Mouse (Mus musculus) forebrain, embryonic 11.5 days (tissue): ENCODE data around the gene Nfkbil1. TPM values are rescaled to one million over a fixed set of nuclear protein-coding genes. Genes with fewer than 3 reads are reported as not detected.

Experiments used
- ATAC-seq: fragments of 200-750 bp; cut with Nextera tagmentation; replicated peaks from 2 replicates; pipeline ENCODE4 v1.8.0; 2017; ENCODE audit warnings: moderate TSS enrichment; ENCODE audit not compliant: low FRiP score
- DNase-seq: peaks from one replicate; pipeline ENCODE4 v3.0.0-alpha.2; 2017; ENCODE audit warnings: low spot score
- H3K27ac ChIP-seq: fragments of 300-500 bp; sonication (generic); 2 replicates; pipeline ENCODE4 v1.5.1; 2014; ENCODE audit warnings: low read depth, low read length
- H3K27me3 ChIP-seq: fragments of 300-500 bp; sonication (generic); 2 replicates; pipeline ENCODE4 v1.6.1; 2014; ENCODE audit warnings: mild to moderate bottlenecking, low read length, mixed read lengths; ENCODE audit not compliant: control insufficient read depth, insufficient read depth
- H3K36me3 ChIP-seq: fragments of 300-500 bp; sonication (generic); 2 replicates; pipeline ENCODE4 v1.6.1; 2014; ENCODE audit warnings: mild to moderate bottlenecking, low read length, moderate library complexity, mixed read lengths; ENCODE audit not compliant: control insufficient read depth, insufficient read depth
- H3K4me1 ChIP-seq: fragments of 300-500 bp; sonication (generic); replicated peaks from 2 replicates; pipeline ENCODE4 v1.6.1; 2014; ENCODE audit warnings: low read length, mixed read lengths; ENCODE audit not compliant: control insufficient read depth, insufficient read depth
- H3K4me2 ChIP-seq: fragments of 300-500 bp; sonication (generic); 2 replicates; pipeline ENCODE4 v1.6.1; 2014; ENCODE audit warnings: low read depth, mild to moderate bottlenecking, low read length, moderate library complexity, mixed read lengths; ENCODE audit not compliant: severe bottlenecking
- H3K4me3 ChIP-seq: fragments of 300-500 bp; sonication (generic); 2 replicates; pipeline ENCODE4 v1.5.1; 2014; ENCODE audit warnings: low read depth, low read length
- H3K9ac ChIP-seq: fragments of 300-500 bp; sonication (generic); 2 replicates; pipeline ENCODE4 v1.6.1; 2014; ENCODE audit warnings: low read length
- H3K9me3 ChIP-seq: fragments of 300-500 bp; sonication (generic); 2 replicates; pipeline ENCODE4 v1.6.1; 2016; ENCODE audit warnings: low read length, mixed read lengths; ENCODE audit not compliant: control insufficient read depth
- WGBS: fragments of 180-500 bp; shearing (Covaris S2); extraction: QIAGEN DNeasy Blood & Tissue Kit; methylation state at CpG from one replicate; pipeline ENCODE4 v1.1.7; 2014; 5-methylcytosine and 5-hydroxymethylcytosine counted together
- polyA plus RNA-seq: library from polyadenylated mRNA; unstranded; fragments of >200 nt; fragmentation: Nextera tagmentation; extraction: Ambion mirVana; gene quantifications from 2 replicates; pipeline ENCODE4 v1.2.1, GENCODE M21; 2014

Gene Nfkbil1
- polyA plus RNA-seq, 1 experiment from 2014 or later: 4.3 TPM

GRCm38 (mm10) chr17:35242015-35242941 is 6.7 kb upstream of the Nfkbil1 start:
- H3K4me2 ChIP-seq: peak overlapping the region; percentile 96
- H3K9ac ChIP-seq: peak overlapping the region; percentile 99
- ATAC-seq: peak; percentile 29
- no peaks in the 10 kb centered on the region for H3K27me3 ChIP-seq
- H3K27ac ChIP-seq: peak overlapping the region; percentile 93
- peak overlapping the region; percentile 84 for H3K4me3 ChIP-seq
- peaks cover 28% of the 10 kb centered on the region for H3K36me3 ChIP-seq
- H3K4me1 ChIP-seq: peaks cover 26% of the 10 kb centered on the region
- under 1% methylated on average over 53 of the region's 55 CpGs for WGBS
- DNase-seq: peak; percentile 76
- no peaks in the 10 kb centered on the region for H3K9me3 ChIP-seq

GRCm38 (mm10) chr17:35241305-35242014 is 5.9 kb upstream of the Nfkbil1 start, which contains the start of gene Ddx39b:
Gene Ddx39b, plus strand, starts transcription at chr17:35241746.
- H3K36me3 ChIP-seq: peaks cover 20% of the 10 kb centered on the region
- H3K9ac ChIP-seq: peak within 1 kb of the TSS; percentile 99
- H3K4me1 ChIP-seq: peaks cover 26% of the 10 kb centered on the region
- peak; percentile 90 for ATAC-seq
- peak; percentile 97 for DNase-seq
- H3K9me3 ChIP-seq: no peaks in the 10 kb centered on the region
- no peaks in the 10 kb centered on the region for H3K27me3 ChIP-seq
- H3K4me2 ChIP-seq: peak within 1 kb of the TSS; percentile 96
- H3K4me3 ChIP-seq: peak within 1 kb of the TSS; percentile 84
- peak within 1 kb of the TSS; percentile 93 for H3K27ac ChIP-seq
- under 1% methylated on average over 69 of the region's 69 CpGs for WGBS

GRCm38 (mm10) chr17:35240384-35241304 is 5.1 kb upstream of the Nfkbil1 start:
- peak overlapping the region; percentile 96 for H3K4me2 ChIP-seq
- no peaks in the 10 kb centered on the region for H3K9me3 ChIP-seq
- H3K9ac ChIP-seq: peak overlapping the region; percentile 99
- peaks cover 26% of the 10 kb centered on the region for H3K4me1 ChIP-seq
- H3K4me3 ChIP-seq: peak overlapping the region; percentile 84
- no peaks in the 10 kb centered on the region for H3K27me3 ChIP-seq
- whole genome bisulfite sequencing: 33% methylated on average over 12 of the region's 12 CpGs
- ATAC-seq: no peak
- peaks cover 17% of the 10 kb centered on the region for H3K36me3 ChIP-seq
- H3K27ac ChIP-seq: peak overlapping the region; percentile 93; the same call in 1 of the 2 replicates
- no peak for DNase-seq

- WGBS: 84% methylated on average over 5 of the region's 5 CpGs
- no peak overlapping the region for H3K27ac ChIP-seq
- peaks cover 18% of the 10 kb centered on the region for H3K4me1 ChIP-seq
- peaks cover 10% of the 10 kb centered on the region for H3K36me3 ChIP-seq
- H3K9ac ChIP-seq: no peak overlapping the region
- ATAC-seq (no peak), DNase-seq (no peak)
- H3K4me3 ChIP-seq: no peak overlapping the region
- H3K27me3 ChIP-seq: no peaks in the 10 kb centered on the region
- no peak overlapping the region for H3K4me2 ChIP-seq
- no peaks in the 10 kb centered on the region for H3K9me3 ChIP-seq
These were observed 4.1 kb upstream of the Nfkbil1 start for GRCm38 (mm10) chr17:35239700-35240099.

GRCm38 (mm10) chr17:35237504-35237903 is 1.9 kb upstream of the Nfkbil1 start:
- H3K4me3 ChIP-seq: no peak overlapping the region
- DNase-seq (no peak), ATAC-seq (no peak)
- H3K4me2 ChIP-seq: no peak overlapping the region
- peaks cover 6% of the 10 kb centered on the region; the same call in 1 of the 2 replicates for H3K4me1 ChIP-seq
- no peak overlapping the region for H3K27ac ChIP-seq
- 86% methylated on average over 12 of the region's 12 CpGs for WGBS
- no peaks in the 10 kb centered on the region for H3K27me3 ChIP-seq
- no peaks in the 10 kb centered on the region; the same call in 1 of the 2 replicates for H3K36me3 ChIP-seq
- H3K9me3 ChIP-seq: no peaks in the 10 kb centered on the region
- no peak overlapping the region for H3K9ac ChIP-seq

- no peak for ATAC-seq
- peak overlapping the region; percentile 55; the same call in 1 of the 2 replicates for H3K4me3 ChIP-seq
These were observed 1.4 kb upstream of the Nfkbil1 start for GRCm38 (mm10) chr17:35236996-35237395.

GRCm38 (mm10) chr17:35236390-35236746 is 776 bp upstream of the Nfkbil1 start:
- Histone ChIP-seq H3K4me2 (peak overlapping the region; percentile 82), H3K9ac (peak overlapping the region; percentile 93), H3K9me3 (no peaks in the 10 kb centered on the region), H3K27ac (peak overlapping the region; percentile 91), H3K36me3 (no peaks in the 10 kb centered on the region; the same call in 1 of the 2 replicates), H3K27me3 (no peaks in the 10 kb centered on the region), H3K4me1 (peaks cover 6% of the 10 kb centered on the region; the same call in 1 of the 2 replicates), H3K4me3 (peak overlapping the region; percentile 55)
- DNase-seq: peak; percentile 99
- peak; percentile 77 for ATAC-seq
- under 1% methylated on average over 18 of the region's 18 CpGs for WGBS

More at GRCm38 (mm10) chr17:35236996-35237395, 1.4 kb upstream of the Nfkbil1 start:
- H3K4me1 ChIP-seq: peaks cover 6% of the 10 kb centered on the region; the same call in 1 of the 2 replicates
- no peak for DNase-seq
- H3K9me3 ChIP-seq: no peaks in the 10 kb centered on the region
- H3K27ac ChIP-seq: no peak overlapping the region
- peak overlapping the region; percentile 93 for H3K9ac ChIP-seq
- 78% methylated on average over 9 of the region's 9 CpGs for WGBS
- H3K4me2 ChIP-seq: peak overlapping the region; percentile 82
- no peaks in the 10 kb centered on the region; the same call in 1 of the 2 replicates for H3K36me3 ChIP-seq
- H3K27me3 ChIP-seq: no peaks in the 10 kb centered on the region
